Mouse (Mus musculus): ENCODE data around the gene Capn5. TPM values are rescaled to one million over a fixed set of nuclear protein-coding genes. Genes with fewer than 3 reads are reported as not detected.

The Capn5 gene
- polyA plus RNA-seq, 1 experiment = 17.0 TPM

DNA sequence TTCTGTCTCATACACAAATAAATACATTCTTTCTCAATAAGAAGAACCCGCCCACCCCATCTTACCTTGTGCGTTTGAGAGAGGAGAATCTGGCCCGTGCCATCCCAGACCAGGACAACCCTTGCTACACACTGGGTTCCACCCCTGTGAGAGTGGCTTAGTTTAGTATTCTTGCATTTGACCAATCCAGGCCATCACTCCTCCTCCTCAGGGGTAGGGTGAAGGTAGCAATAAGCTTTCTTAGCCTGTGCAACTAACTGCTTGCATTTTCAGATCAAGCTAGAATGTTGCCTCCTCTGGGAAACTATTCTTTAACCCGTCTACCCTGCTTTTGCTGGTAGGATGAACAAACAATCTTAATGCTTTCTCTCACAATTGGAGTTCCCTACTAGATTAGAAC, 21.3 kb upstream of the Capn5 start, which contains the start of gene B3gnt6:
TSS of gene B3gnt6 (minus strand) at position 101 of the 400 bp plus-strand sequence.
- no peak within 1 kb of the TSS for H3K27ac ChIP-seq (ENCODE audit: insufficient read depth, low read length)

DNA sequence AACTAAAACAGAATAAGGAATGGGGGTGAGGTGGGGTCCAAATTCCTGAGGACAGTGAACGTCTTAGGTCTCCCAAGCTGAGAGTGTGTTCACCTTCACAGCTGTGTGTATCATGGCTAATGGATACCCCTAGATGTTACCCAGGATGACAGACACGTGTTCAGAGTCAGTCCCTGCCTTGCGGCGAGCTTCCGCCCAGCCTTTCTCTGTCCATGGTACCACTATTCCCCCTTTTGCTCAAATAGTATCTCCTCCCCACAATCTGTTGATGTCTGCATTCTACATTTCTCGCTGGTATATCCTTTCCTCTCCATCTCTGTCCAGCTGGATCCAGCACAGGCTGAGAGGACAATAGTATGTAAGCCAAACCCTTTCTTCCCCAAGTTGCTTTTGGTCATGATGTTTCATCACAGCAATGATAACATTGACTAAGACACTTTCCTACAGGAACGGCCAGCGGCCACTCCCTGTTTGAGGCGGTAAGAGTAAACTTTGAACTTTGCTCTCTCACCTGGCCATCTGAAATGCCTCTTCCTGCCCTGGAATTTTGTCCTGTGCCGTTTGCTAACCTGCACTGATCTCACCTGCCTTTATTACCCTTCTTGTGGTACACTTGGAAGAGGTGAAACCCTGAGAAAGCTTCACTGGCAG, 17.2 kb upstream of the Capn5 start:
- Histone ChIP-seq H3K27me3 (ENCODE audit: control insufficient read depth, insufficient read depth, low read length, poor library complexity, severe bottlenecking) (peaks cover 8% of the 10 kb centered on the region; the same call in 1 of the 2 replicates), H3K4me3 (ENCODE audit: low read depth, low read length) (no peak overlapping the region), H3K36me3 (ENCODE audit: control insufficient read depth, insufficient read depth, low read length, poor library complexity, severe bottlenecking) (no peaks in the 10 kb centered on the region), H3K4me1 (ENCODE audit: control insufficient read depth, insufficient read depth, low read length) (peaks cover 1% of the 10 kb centered on the region), H3K27ac (ENCODE audit: insufficient read depth, low read length) (no peak overlapping the region), H3K9me3 (replicated peaks; ENCODE audit: control insufficient read depth, insufficient read depth, low read length, poor library complexity, severe bottlenecking) (no peaks in the 10 kb centered on the region), H3K9ac (ENCODE audit: low read depth, poor library complexity, severe bottlenecking) (no peak overlapping the region)
- no peak for TF ChIP-seq CTCF (IDR thresholded peaks at IDR 0.05; ENCODE audit: low read depth, low read length)
- TF ChIP-seq EP300 (IDR thresholded peaks at IDR 0.05; ENCODE audit: insufficient read depth, low read depth, low read length) = no peak
- TF ChIP-seq POLR2A (IDR thresholded peaks at IDR 0.05; ENCODE audit: insufficient read depth, low read length) = no peak

More for the DNA sequence above, 21.3 kb upstream of the Capn5 start, which contains the start of gene B3gnt6:
- H3K9me3 ChIP-seq (replicated peaks; ENCODE audit: control insufficient read depth, insufficient read depth, low read length, poor library complexity, severe bottlenecking) = no peaks in the 10 kb centered on the region
- H3K4me3 ChIP-seq (ENCODE audit: low read depth, low read length) = no peak within 1 kb of the TSS
- TF ChIP-seq EP300 (IDR thresholded peaks at IDR 0.05; ENCODE audit: insufficient read depth, low read depth, low read length) (no peak), CTCF (IDR thresholded peaks at IDR 0.05; ENCODE audit: low read depth, low read length) (no peak), POLR2A (IDR thresholded peaks at IDR 0.05; ENCODE audit: insufficient read depth, low read length) (no peak)
- no peaks in the 10 kb centered on the region for H3K36me3 ChIP-seq (ENCODE audit: control insufficient read depth, insufficient read depth, low read length, poor library complexity, severe bottlenecking)
- no peak within 1 kb of the TSS for H3K9ac ChIP-seq (ENCODE audit: low read depth, poor library complexity, severe bottlenecking)
- peaks cover 5% of the 10 kb centered on the region; the same call in 1 of the 2 replicates for H3K27me3 ChIP-seq (ENCODE audit: control insufficient read depth, insufficient read depth, low read length, poor library complexity, severe bottlenecking)
- no peaks in the 10 kb centered on the region for H3K4me1 ChIP-seq (ENCODE audit: control insufficient read depth, insufficient read depth, low read length)

DNA sequence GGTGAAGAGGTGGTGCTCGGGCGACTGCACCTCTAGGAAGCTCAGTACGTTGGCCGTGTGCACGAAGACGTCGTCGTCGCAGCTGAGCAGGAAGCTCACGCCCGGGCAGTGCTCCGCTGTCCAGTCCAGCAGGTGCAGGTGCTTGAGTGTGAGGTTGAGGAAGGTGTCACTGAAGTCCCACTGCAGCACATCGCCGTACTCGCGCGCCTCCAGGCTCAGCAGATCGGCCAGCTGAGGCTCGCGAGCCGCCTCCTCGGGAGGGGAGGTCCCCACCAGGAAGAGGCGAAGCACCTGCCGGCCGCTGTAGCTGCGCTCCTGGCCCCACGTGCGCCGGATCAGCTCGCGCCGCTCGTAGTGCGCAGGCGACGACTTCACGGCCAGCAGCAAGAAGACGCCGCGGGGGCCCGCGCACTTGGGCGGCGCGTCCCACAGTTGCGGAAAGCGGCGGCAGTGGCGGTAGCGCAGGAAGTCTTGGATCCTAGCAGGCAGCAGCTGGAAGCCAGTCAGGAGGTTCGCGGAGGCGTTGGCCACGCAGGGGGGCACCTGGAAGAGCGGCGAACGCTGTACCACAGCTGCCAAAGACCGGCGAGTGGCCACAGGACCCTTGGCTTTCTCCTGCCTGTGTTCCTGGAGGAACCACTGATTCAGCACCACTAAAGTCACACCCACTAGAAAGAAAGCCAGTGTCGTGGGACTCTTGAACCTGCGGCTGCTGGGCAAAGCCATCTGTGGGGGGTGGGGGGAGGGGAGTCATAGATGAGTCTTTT, 16.1 kb upstream of the Capn5 start:
- H3K9me3 ChIP-seq (replicated peaks; ENCODE audit: control insufficient read depth, insufficient read depth, low read length, poor library complexity, severe bottlenecking) = no peaks in the 10 kb centered on the region
- H3K4me1 ChIP-seq (ENCODE audit: control insufficient read depth, insufficient read depth, low read length) = peaks cover 6% of the 10 kb centered on the region
- peak overlapping the region; percentile 50 for H3K4me3 ChIP-seq (ENCODE audit: low read depth, low read length)
- no peak overlapping the region for H3K27ac ChIP-seq (ENCODE audit: insufficient read depth, low read length)
- TF ChIP-seq POLR2A (IDR thresholded peaks at IDR 0.05; ENCODE audit: insufficient read depth, low read length) = no peak
- no peak for TF ChIP-seq CTCF (IDR thresholded peaks at IDR 0.05; ENCODE audit: low read depth, low read length)
- TF ChIP-seq EP300 (IDR thresholded peaks at IDR 0.05; ENCODE audit: insufficient read depth, low read depth, low read length) = no peak
- H3K9ac ChIP-seq (ENCODE audit: low read depth, poor library complexity, severe bottlenecking) = peak overlapping the region; percentile 1; the same call in 1 of the 2 replicates
- H3K27me3 ChIP-seq (ENCODE audit: control insufficient read depth, insufficient read depth, low read length, poor library complexity, severe bottlenecking) = peaks cover 8% of the 10 kb centered on the region; the same call in 1 of the 2 replicates
- no peaks in the 10 kb centered on the region for H3K36me3 ChIP-seq (ENCODE audit: control insufficient read depth, insufficient read depth, low read length, poor library complexity, severe bottlenecking)

DNA sequence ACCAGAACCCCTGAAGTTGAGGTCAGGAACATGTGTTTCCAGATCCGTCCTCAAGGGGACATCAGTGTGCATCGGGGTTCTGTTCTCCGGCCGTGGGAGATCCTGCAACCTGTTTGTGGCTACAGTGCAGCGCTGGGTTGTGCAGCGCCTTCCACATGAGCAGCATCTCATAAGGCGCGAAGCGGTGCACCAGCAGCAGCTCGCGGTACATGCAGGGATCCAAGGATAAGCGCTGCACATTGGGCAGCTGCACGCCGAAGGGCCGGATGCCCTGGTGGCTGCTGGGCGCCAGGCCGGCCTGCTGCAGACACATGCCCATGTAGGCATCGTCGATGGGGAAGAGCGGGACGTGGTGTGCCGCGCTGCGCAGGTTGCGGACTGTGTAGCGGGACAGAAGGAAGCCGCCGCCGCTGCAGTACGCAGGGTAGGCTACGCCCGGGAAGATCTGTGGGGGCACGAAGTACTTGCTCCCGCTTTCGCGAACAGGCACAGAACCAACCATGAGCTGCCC, 15.5 kb upstream of the Capn5 start:
- no peak overlapping the region; the same call in 1 of the 2 replicates for H3K9ac ChIP-seq (ENCODE audit: low read depth, poor library complexity, severe bottlenecking)
- H3K4me1 ChIP-seq (ENCODE audit: control insufficient read depth, insufficient read depth, low read length) = peaks cover 11% of the 10 kb centered on the region
- peak overlapping the region; percentile 50 for H3K4me3 ChIP-seq (ENCODE audit: low read depth, low read length)
- no peaks in the 10 kb centered on the region for H3K9me3 ChIP-seq (replicated peaks; ENCODE audit: control insufficient read depth, insufficient read depth, low read length, poor library complexity, severe bottlenecking)
- H3K36me3 ChIP-seq (ENCODE audit: control insufficient read depth, insufficient read depth, low read length, poor library complexity, severe bottlenecking) = no peaks in the 10 kb centered on the region
- H3K27ac ChIP-seq (ENCODE audit: insufficient read depth, low read length) = no peak overlapping the region
- H3K27me3 ChIP-seq (ENCODE audit: control insufficient read depth, insufficient read depth, low read length, poor library complexity, severe bottlenecking) = peaks cover 8% of the 10 kb centered on the region; the same call in 1 of the 2 replicates
- no peak for TF ChIP-seq EP300 (IDR thresholded peaks at IDR 0.05; ENCODE audit: insufficient read depth, low read depth, low read length)
- peak; percentile 28 for TF ChIP-seq CTCF (IDR thresholded peaks at IDR 0.05; ENCODE audit: low read depth, low read length)
- no peak for TF ChIP-seq POLR2A (IDR thresholded peaks at IDR 0.05; ENCODE audit: insufficient read depth, low read length)

DNA sequence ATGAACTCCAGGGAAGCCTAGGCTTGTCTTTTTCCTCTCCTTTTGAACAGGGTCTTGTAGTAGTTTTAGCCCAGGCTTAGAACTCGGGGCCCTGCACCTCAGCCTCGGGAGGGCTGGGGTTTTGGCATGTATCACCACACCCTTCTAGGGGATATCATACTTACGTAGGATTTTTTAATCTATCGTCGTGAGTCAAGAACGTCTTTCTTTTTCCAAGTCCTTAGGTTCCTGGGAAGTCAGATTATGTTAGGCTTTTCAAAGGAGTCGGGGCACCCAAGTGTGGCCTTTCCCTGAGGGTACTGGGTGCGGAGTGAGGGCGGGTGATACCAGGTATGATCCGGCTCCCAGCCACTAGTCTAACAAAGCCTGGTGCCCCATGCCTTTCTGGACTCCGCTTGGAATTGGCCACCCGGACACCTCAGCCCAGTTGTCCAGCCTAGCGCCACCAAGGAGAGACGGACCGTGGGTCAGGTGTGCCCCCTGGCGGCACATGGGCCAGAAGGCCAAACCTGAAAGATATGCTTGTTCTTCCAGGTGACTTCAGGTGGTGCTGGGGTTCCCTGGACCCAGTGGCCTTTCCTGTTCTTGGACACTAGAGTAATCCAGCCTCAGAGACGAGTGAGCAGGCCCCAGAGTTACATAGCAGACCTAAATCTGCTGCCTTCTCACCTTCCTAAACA, 13.6 kb upstream of the Capn5 start:
- Histone ChIP-seq H3K27ac (ENCODE audit: insufficient read depth, low read length) (no peak overlapping the region), H3K4me3 (ENCODE audit: low read depth, low read length) (no peak overlapping the region), H3K9me3 (replicated peaks; ENCODE audit: control insufficient read depth, insufficient read depth, low read length, poor library complexity, severe bottlenecking) (no peaks in the 10 kb centered on the region), H3K9ac (ENCODE audit: low read depth, poor library complexity, severe bottlenecking) (no peak overlapping the region), H3K36me3 (ENCODE audit: control insufficient read depth, insufficient read depth, low read length, poor library complexity, severe bottlenecking) (no peaks in the 10 kb centered on the region), H3K4me1 (ENCODE audit: control insufficient read depth, insufficient read depth, low read length) (peaks cover 11% of the 10 kb centered on the region), H3K27me3 (ENCODE audit: control insufficient read depth, insufficient read depth, low read length, poor library complexity, severe bottlenecking) (peaks cover 8% of the 10 kb centered on the region; the same call in 1 of the 2 replicates)
- TF ChIP-seq CTCF (IDR thresholded peaks at IDR 0.05; ENCODE audit: low read depth, low read length) (peak; percentile 86), POLR2A (IDR thresholded peaks at IDR 0.05; ENCODE audit: insufficient read depth, low read length) (no peak)
